Mouse (Mus musculus) intestine, embryonic 14.5 days (tissue): ENCODE results near the gene Klb. TPM values are rescaled to one million over a fixed set of nuclear protein-coding genes. Genes with fewer than 3 reads are reported as not detected.

Source experiments
- ATAC-seq: fragments of 200-750 bp; cut with Nextera tagmentation; replicated peaks from 2 replicates; pipeline ENCODE4 v1.8.0; 2017; ENCODE audit warnings: low read depth, moderate number of reproducible peaks, moderate TSS enrichment, moderate library complexity; ENCODE audit not compliant: low FRiP score, low TSS enrichment
- DNase-seq: peaks from one replicate; pipeline ENCODE4 v3.0.0-alpha.2; 2018; ENCODE audit warnings: low spot score
- H3K27ac ChIP-seq: fragments of 300-500 bp; sonication (generic); 2 replicates; pipeline ENCODE4 v1.5.1; 2014; ENCODE audit warnings: low read depth, mild to moderate bottlenecking, control low read depth
- H3K27me3 ChIP-seq: fragments of 300-500 bp; sonication (generic); replicated peaks from 2 replicates; pipeline ENCODE4 v1.6.1; 2014; ENCODE audit warnings: low read length, control low read depth; ENCODE audit not compliant: control insufficient read depth, insufficient read depth
- H3K36me3 ChIP-seq: fragments of 300-500 bp; sonication (generic); 2 replicates; pipeline ENCODE4 v1.6.1; 2014; ENCODE audit warnings: low read length, control low read depth; ENCODE audit not compliant: control insufficient read depth, insufficient read depth
- H3K4me1 ChIP-seq: fragments of 300-500 bp; sonication (generic); replicated peaks from 2 replicates; pipeline ENCODE4 v1.6.1; 2014; ENCODE audit warnings: low read length, control low read depth, mixed read lengths; ENCODE audit not compliant: control insufficient read depth, insufficient read depth
- H3K4me2 ChIP-seq: fragments of 300-500 bp; sonication (generic); 2 replicates; pipeline ENCODE4 v1.6.1; 2014; ENCODE audit warnings: low read length
- H3K4me3 ChIP-seq: fragments of 300-500 bp; sonication (generic); 2 replicates; pipeline ENCODE4 v1.5.1; 2014; ENCODE audit warnings: low read depth, low read length, control low read depth, mixed read lengths
- H3K9ac ChIP-seq: fragments of 300-500 bp; sonication (generic); 2 replicates; pipeline ENCODE4 v1.6.1; 2014; ENCODE audit warnings: mild to moderate bottlenecking, low read length
- H3K9me3 ChIP-seq: fragments of 300-500 bp; sonication (generic); 2 replicates; pipeline ENCODE4 v1.6.1; 2016; ENCODE audit warnings: low read length, control low read depth; ENCODE audit not compliant: control insufficient read depth
- WGBS: fragments of 180-500 bp; shearing (Covaris S2); extraction: QIAGEN DNeasy Blood & Tissue Kit; methylation state at CpG from one replicate; pipeline ENCODE4 v1.1.7; 2014; 5-methylcytosine and 5-hydroxymethylcytosine counted together
- polyA plus RNA-seq: library from polyadenylated mRNA; unstranded; fragments of >200 nt; fragmentation: Nextera tagmentation; extraction: Ambion mirVana; gene quantifications from 2 replicates; pipeline ENCODE4 v1.2.1, GENCODE M21; 2014

Gene Klb
- polyA plus RNA-seq, 1 experiment from 2014 or later = 0.96 TPM

- Histone ChIP-seq H3K4me3 (no peak overlapping the region), H3K9me3 (no peaks in the 10 kb centered on the region), H3K27me3 (no peaks in the 10 kb centered on the region), H3K27ac (no peak overlapping the region), H3K4me2 (no peak overlapping the region), H3K9ac (no peak overlapping the region), H3K4me1 (peaks cover 7% of the 10 kb centered on the region), H3K36me3 (peaks cover 36% of the 10 kb centered on the region)
- DNase-seq = peak; percentile 53
- ATAC-seq = no peak
- 81% methylated on average over 6 of the region's 6 CpGs for WGBS
These were observed 39.1 kb downstream of the Klb start for GRCm38 (mm10) chr5:65387008-65387867.

- Histone ChIP-seq H3K4me3 (peak within 1 kb of the TSS; percentile 98), H3K9ac (peak within 1 kb of the TSS; percentile 100), H3K36me3 (peaks cover 50% of the 10 kb centered on the region), H3K4me1 (peaks cover 7% of the 10 kb centered on the region), H3K27ac (peak within 1 kb of the TSS; percentile 94), H3K4me2 (peak within 1 kb of the TSS; percentile 87), H3K9me3 (no peaks in the 10 kb centered on the region), H3K27me3 (no peaks in the 10 kb centered on the region)
- peak; percentile 99 for DNase-seq
- ATAC-seq = peak; percentile 95
- under 1% methylated on average over 83 of the region's 83 CpGs for WGBS
These were observed 42.8 kb downstream of the Klb start, which contains the start of the genes Rpl9 and Lias for GRCm38 (mm10) chr5:65390648-65391644. Gene Rpl9, minus strand, starts transcription at chr5:65391444. Gene Lias, plus strand, starts transcription at chr5:65391497.

GRCm38 (mm10) chr5:65391753-65392152 is 43.6 kb downstream of the Klb start:
- Histone ChIP-seq H3K27ac (peak overlapping the region; percentile 76; the same call in 1 of the 2 replicates), H3K9me3 (no peaks in the 10 kb centered on the region), H3K4me3 (peak overlapping the region; percentile 98), H3K36me3 (peaks cover 57% of the 10 kb centered on the region), H3K9ac (peak overlapping the region; percentile 79), H3K27me3 (no peaks in the 10 kb centered on the region), H3K4me1 (peaks cover 7% of the 10 kb centered on the region), H3K4me2 (peak overlapping the region; percentile 73)
- DNase-seq = peak; percentile 60
- WGBS = 2% methylated on average over 12 of the region's 12 CpGs
- peak; percentile 42; the same call in 1 of the 2 replicates for ATAC-seq

GRCm38 (mm10) chr5:65394425-65394824 is 46.3 kb downstream of the Klb start:
- Histone ChIP-seq H3K27me3 (no peaks in the 10 kb centered on the region), H3K4me3 (no peak overlapping the region), H3K4me1 (peaks cover 7% of the 10 kb centered on the region), H3K9me3 (no peaks in the 10 kb centered on the region), H3K36me3 (peaks cover 55% of the 10 kb centered on the region), H3K9ac (no peak overlapping the region), H3K27ac (no peak overlapping the region), H3K4me2 (no peak overlapping the region)
- ATAC-seq (no peak), DNase-seq (no peak)
- 89% methylated on average over 7 of the region's 7 CpGs for WGBS

GRCm38 (mm10) chr5:65401251-65401994 is 53.3 kb downstream of the Klb start:
- ATAC-seq (peak; percentile 81; the same call in 1 of the 2 replicates), DNase-seq (peak; percentile 83)
- no peak overlapping the region for H3K4me2 ChIP-seq
- 27% methylated on average over 2 of the region's 2 CpGs for WGBS
- H3K4me3 ChIP-seq = no peak overlapping the region
- no peaks in the 10 kb centered on the region for H3K4me1 ChIP-seq
- H3K9me3 ChIP-seq = no peaks in the 10 kb centered on the region
- no peak overlapping the region for H3K27ac ChIP-seq
- H3K36me3 ChIP-seq = peaks cover 86% of the 10 kb centered on the region
- no peak overlapping the region for H3K9ac ChIP-seq
- no peaks in the 10 kb centered on the region for H3K27me3 ChIP-seq

GRCm38 (mm10) chr5:65407989-65408388 is 59.9 kb downstream of the Klb start:
- Histone ChIP-seq H3K27me3 (no peaks in the 10 kb centered on the region), H3K9me3 (no peaks in the 10 kb centered on the region), H3K4me3 (no peak overlapping the region), H3K9ac (no peak overlapping the region), H3K4me1 (no peaks in the 10 kb centered on the region), H3K36me3 (peaks cover 65% of the 10 kb centered on the region), H3K4me2 (no peak overlapping the region), H3K27ac (no peak overlapping the region)
- DNase-seq = no peak
- WGBS = 67% methylated on average over 12 of the region's 12 CpGs
- no peak for ATAC-seq

- 25% methylated on average over 26 of the region's 26 CpGs for WGBS
- Histone ChIP-seq H3K9ac (peak overlapping the region; percentile 25; the same call in 1 of the 2 replicates), H3K9me3 (no peaks in the 10 kb centered on the region), H3K27me3 (no peaks in the 10 kb centered on the region), H3K27ac (peak overlapping the region; percentile 79), H3K4me2 (peak overlapping the region; percentile 21; the same call in 1 of the 2 replicates), H3K4me3 (no peak overlapping the region), H3K36me3 (peaks cover 48% of the 10 kb centered on the region), H3K4me1 (peaks cover 5% of the 10 kb centered on the region; the same call in 1 of the 2 replicates)
- ATAC-seq = peak; percentile 54
- peak; percentile 73 for DNase-seq
These were observed 67.7 kb downstream of the Klb start for GRCm38 (mm10) chr5:65415653-65416458.
